In genomic region chr4:132983664-132984512, GRCm38 (mm10) we compare ENCODE assay signal across 10 mouse cellular contexts. TPM values are rescaled to one million over a fixed set of nuclear protein-coding genes. Genes with fewer than 3 reads are reported as not detected.
DNase-seq lines count a peak whose midpoint lies in the region; ATAC-seq and TF ChIP-seq lines count a peak whose summit lies in the region.
"Had no signal": no experiment of that assay in that cellular context is flagged by ENCODE, and none has a peak within 500 bp of the region (broad histone marks: within the 10 kb centered on the region; RNA-seq: fewer than 3 reads in every experiment).

No protein-coding gene starts in this region.

- TF ChIP-seq POLR2A in kidney, adult 2 months (IDR thresholded peaks at IDR 0.05; ENCODE audit: low read depth, low read length) = no peak

- no peak overlapping the region for H3K4me2 ChIP-seq in heart, embryonic 16.5 days (ENCODE audit: low read depth, low read length)
- H3K4me2 ChIP-seq in embryonic facial prominence, embryonic 14.5 days (ENCODE audit: low read depth, low read length) = no peak overlapping the region

- H3K4me3 ChIP-seq in heart, embryonic 16.5 days (ENCODE audit: low read length) = no peak overlapping the region
- no peak overlapping the region for H3K4me3 ChIP-seq in embryonic facial prominence, embryonic 14.5 days (ENCODE audit: low read depth, low read length)
- no peak overlapping the region for H3K4me3 ChIP-seq in limb, embryonic 10.5 days
- no peak overlapping the region for H3K4me3 ChIP-seq in kidney, adult 2 months (ENCODE audit: insufficient read depth, low read depth, low read length)
- H3K4me3 ChIP-seq: left cerebral cortex, adult 2 months had no signal

- DNase-seq in heart, postnatal 36 days = no peak
- DNase-seq in MN1 (ENCODE audit: low spot score) = peak; percentile 78
- peak; percentile 82 for DNase-seq in embryonic facial prominence, embryonic 14.5 days (ENCODE audit: low spot score)
- peak; percentile 73 for DNase-seq in limb, embryonic 10.5 days (ENCODE audit: low spot score)
- peak; percentile 40 for DNase-seq in right cerebral cortex, postnatal 14 days
- no peak for DNase-seq in gastrocnemius, postnatal 25 days
- no peak for DNase-seq in kidney, adult 2 months

- no peak overlapping the region for H3K9ac ChIP-seq in heart, embryonic 16.5 days (ENCODE audit: low read length)
- no peak overlapping the region for H3K9ac ChIP-seq in embryonic facial prominence, embryonic 14.5 days (ENCODE audit: low read depth, low read length)

- 59% methylated on average over 7 of the region's 7 CpGs for WGBS in heart, embryonic 16.5 days
- 57% methylated on average over 7 of the region's 7 CpGs for WGBS in embryonic facial prominence, embryonic 14.5 days
- WGBS in limb, embryonic 10.5 days = 53% methylated on average over 7 of the region's 7 CpGs
- WGBS in kidney, adult 2 months = 84% methylated on average over 7 of the region's 7 CpGs

- H3K27ac ChIP-seq in heart, embryonic 16.5 days (ENCODE audit: low read length) = peak overlapping the region; percentile 28
- peak overlapping the region; percentile 35; the same call in 1 of the 2 replicates for H3K27ac ChIP-seq in embryonic facial prominence, embryonic 14.5 days (replicated peaks; ENCODE audit: low read depth, low read length)
- peak overlapping the region; percentile 91 for H3K27ac ChIP-seq in limb, embryonic 10.5 days
- H3K27ac ChIP-seq in kidney, adult 2 months (ENCODE audit: insufficient read depth, low read depth, low read length) = no peak overlapping the region
- H3K27ac ChIP-seq: left cerebral cortex, adult 2 months had no signal

- H3K27me3 ChIP-seq in heart, embryonic 16.5 days (ENCODE audit: control insufficient read depth, insufficient read depth, low read length) = no peaks in the 10 kb centered on the region
- no peaks in the 10 kb centered on the region for H3K27me3 ChIP-seq in embryonic facial prominence, embryonic 14.5 days (replicated peaks; ENCODE audit: control insufficient read depth, insufficient read depth, low read length)
- no peaks in the 10 kb centered on the region for H3K27me3 ChIP-seq in limb, embryonic 10.5 days (ENCODE audit: low read depth, poor library complexity, severe bottlenecking)
- no peaks in the 10 kb centered on the region for H3K27me3 ChIP-seq in kidney, adult 2 months (replicated peaks; ENCODE audit: control insufficient read depth, insufficient read depth, low read length)
- H3K27me3 ChIP-seq: Patski had no signal

- no peaks in the 10 kb centered on the region for H3K36me3 ChIP-seq in heart, embryonic 16.5 days (ENCODE audit: control insufficient read depth, insufficient read depth)
- H3K36me3 ChIP-seq in embryonic facial prominence, embryonic 14.5 days (ENCODE audit: control insufficient read depth, insufficient read depth, low read length) = no peaks in the 10 kb centered on the region
- no peaks in the 10 kb centered on the region for H3K36me3 ChIP-seq in limb, embryonic 10.5 days
- H3K36me3 ChIP-seq in kidney, adult 2 months (ENCODE audit: control insufficient read depth, insufficient read depth, low read length) = no peaks in the 10 kb centered on the region

- TF ChIP-seq CTCF in kidney, adult 2 months (conservative IDR thresholded peaks at IDR 0.05; ENCODE audit: insufficient read depth, insufficient read length, low read depth, low read length) = no peak

- ATAC-seq in heart, embryonic 16.5 days (replicated peaks; ENCODE audit: extremely low read depth, insufficient read depth, low FRiP score) = no peak
- ATAC-seq in embryonic facial prominence, embryonic 14.5 days (ENCODE audit: low read depth) = peak; percentile 57; the same call in 1 of the 2 replicates
- ATAC-seq: Patski had no signal

- H3K9me3 ChIP-seq in heart, embryonic 16.5 days (replicated peaks; ENCODE audit: control insufficient read depth, low read length) = no peaks in the 10 kb centered on the region
- no peaks in the 10 kb centered on the region for H3K9me3 ChIP-seq in embryonic facial prominence, embryonic 14.5 days (ENCODE audit: control insufficient read depth, low read length)
- H3K9me3 ChIP-seq in limb, embryonic 10.5 days (replicated peaks) = no peaks in the 10 kb centered on the region

- peaks cover 17% of the 10 kb centered on the region; the same call in 1 of the 2 replicates for H3K4me1 ChIP-seq in heart, embryonic 16.5 days (ENCODE audit: control insufficient read depth, insufficient read depth, low read length)
- no peaks in the 10 kb centered on the region; the same call in 1 of the 2 replicates for H3K4me1 ChIP-seq in embryonic facial prominence, embryonic 14.5 days (ENCODE audit: control insufficient read depth, insufficient read depth, low read length)
- H3K4me1 ChIP-seq in limb, embryonic 10.5 days = peaks cover 56% of the 10 kb centered on the region
- H3K4me1 ChIP-seq in kidney, adult 2 months (ENCODE audit: control insufficient read depth, insufficient read depth, low read length) = no peaks in the 10 kb centered on the region; the same call in 1 of the 2 replicates

- intact Hi-C loops in heart, postnatal 36 days (cut with DNase I) = no loop called here

RNA-seq across cellular contexts. Expression of gene Fgr, which starts 10.0 kb away (rescaled TPM):
- polyA plus RNA-seq in heart, embryonic 16.5 days (2015; fragmentation: Nextera tagmentation; extraction: Ambion mirVana) = 0.70 and 1.4 TPM in 2 replicates
- total RNA-seq in heart, postnatal 36 days (2021) = under 1 TPM; 0.31 to 0.60 TPM
- polyA plus RNA-seq in embryonic facial prominence, embryonic 14.5 days (2014; fragmentation: Nextera tagmentation; extraction: Ambion mirVana) = 0.48 and 0.85 TPM in 2 replicates
- 0.19 and 0.33 TPM in 2 replicates for polyA plus RNA-seq in limb, embryonic 10.5 days (2016; fragmentation: Nextera tagmentation; extraction: Ambion mirVana)
- under 1 TPM in 1 of 2 experiments, not detected in 1; 0.43 TPM for total RNA-seq in gastrocnemius, postnatal 25 days (2021)
- 1.8 and 2.5 TPM in 2 replicates for polyA plus RNA-seq in kidney, adult 2 months (2012; rRNA removed)
- polyA plus RNA-seq: Patski had no signal

RNA-seq across cellular contexts. Expression of gene Ahdc1, which starts 27.2 kb away (rescaled TPM):
- 7.1 and 7.2 TPM in 2 replicates for polyA plus RNA-seq in heart, embryonic 16.5 days (2015; fragmentation: Nextera tagmentation; extraction: Ambion mirVana)
- total RNA-seq in heart, postnatal 36 days (2021) = 10 to 100 TPM; 41.9 to 50.8 TPM
- polyA plus RNA-seq in embryonic facial prominence, embryonic 14.5 days (2014; fragmentation: Nextera tagmentation; extraction: Ambion mirVana) = 11.0 and 11.7 TPM in 2 replicates
- 13.0 and 13.8 TPM in 2 replicates for polyA plus RNA-seq in limb, embryonic 10.5 days (2016; fragmentation: Nextera tagmentation; extraction: Ambion mirVana)
- 10 to 100 TPM; 29.3 to 32.8 TPM for total RNA-seq in gastrocnemius, postnatal 25 days (2021)
- 22.2 and 23.3 TPM in 2 replicates for polyA plus RNA-seq in kidney, adult 2 months (2012; rRNA removed)

Comparison
In these comparisons a context has a peak if more than half of its experiments do, and no peak if none do; other contexts are left out.
1. DNase-seq: peak in MN1 (single experiment), embryonic facial prominence, embryonic 14.5 days (single experiment), limb, embryonic 10.5 days (single experiment) and right cerebral cortex, postnatal 14 days (single experiment); none in heart, postnatal 36 days (0 of 2), gastrocnemius, postnatal 25 days (single experiment) and kidney, adult 2 months (single experiment).